Mouse (Mus musculus): ENCODE measurements around the gene Rnf39. TPM values are rescaled to one million over a fixed set of nuclear protein-coding genes. Genes with fewer than 3 reads are reported as not detected.

Rnf39 gene
- under 1 TPM in 1 of 2 experiments, not detected in 1; 0.38 TPM for total RNA-seq (2021)
- long read RNA-seq, experiment 1 = 0 reads
- long read RNA-seq, experiment 2, partial matches to known transcripts = 0 of 1 reads
- long read RNA-seq, experiment 2, other reads (novel, unspliced or antisense) = 0 of 1 reads

DNA sequence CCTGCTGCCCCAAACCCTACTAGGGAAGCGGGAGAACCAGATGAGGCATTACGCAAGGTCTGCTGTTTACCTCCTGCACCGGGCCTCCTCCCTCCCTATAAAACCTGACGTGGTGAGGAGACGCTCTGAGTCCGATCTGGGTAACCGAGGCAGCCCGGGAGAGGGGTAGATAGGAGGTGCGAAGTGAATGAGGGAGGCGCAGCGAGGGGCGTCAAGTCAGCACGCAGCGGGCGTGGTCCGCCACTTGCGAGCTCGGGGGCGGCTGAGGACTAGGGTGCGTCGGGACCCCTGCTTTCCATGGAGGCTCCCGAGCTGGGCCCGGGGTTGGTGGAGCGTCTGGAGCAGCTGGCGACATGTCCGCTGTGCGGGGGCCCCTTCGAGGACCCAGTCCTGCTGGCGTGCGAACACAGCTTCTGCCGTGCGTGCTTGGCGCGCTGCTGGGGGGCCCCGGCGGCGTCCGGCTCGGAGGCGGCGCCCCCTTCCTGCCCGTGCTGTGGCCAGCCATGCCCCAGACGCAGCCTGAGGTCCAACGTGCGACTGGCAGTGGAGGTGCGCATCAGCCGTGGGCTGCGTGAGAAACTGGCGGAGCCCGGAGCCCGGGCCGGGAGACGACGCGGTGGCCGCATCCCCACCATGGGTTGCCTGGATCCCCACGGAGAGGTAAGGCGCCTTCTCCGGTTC is at the start of gene Rnf39:
Rnf39 (plus strand) TSS at position 128 of the 681 bp plus-strand sequence.
- no peak for DNase-seq

GRCm38 (mm10) chr17:36893387-36893786 is 49.3 kb upstream of the Rnf39 start:
- DNase-seq = no peak

- DNase-seq = no peak
Measured at GRCm38 (mm10) chr17:36896583-36896982, 46.1 kb upstream of the Rnf39 start.

- no peak for DNase-seq
Measured at GRCm38 (mm10) chr17:36897065-36897464, 45.7 kb upstream of the Rnf39 start.

DNA sequence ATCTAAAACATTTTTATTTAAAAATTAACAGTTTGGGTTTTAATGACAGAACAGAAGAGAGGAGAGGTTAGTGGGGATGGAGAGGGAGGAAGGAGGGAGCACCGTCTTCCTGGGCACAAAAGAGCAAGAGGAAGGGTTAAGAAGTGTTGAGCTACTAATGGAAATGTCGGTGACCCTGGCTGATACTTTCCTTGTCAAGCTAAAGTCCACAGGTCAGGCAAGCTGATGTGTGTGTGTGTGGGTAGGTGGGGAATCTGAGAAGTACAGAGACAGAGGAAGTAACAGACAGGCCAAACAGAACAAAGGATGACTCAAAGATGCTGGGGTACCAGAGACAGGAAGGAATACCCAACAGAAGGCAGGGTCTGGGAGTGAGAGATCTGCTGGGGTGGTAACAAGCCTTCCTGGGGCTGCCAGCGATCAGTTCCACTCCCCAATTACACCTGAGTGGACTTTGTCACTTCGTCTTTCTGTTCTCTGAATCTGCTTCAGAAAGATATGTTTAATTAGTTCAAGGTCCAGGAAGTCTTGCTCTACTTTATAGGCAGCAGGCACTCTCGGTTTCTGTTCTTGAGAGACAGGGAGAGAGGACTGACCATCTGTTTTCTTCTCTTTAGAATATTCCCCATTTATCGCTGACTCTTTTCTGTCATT is 45.0 kb upstream of the Rnf39 start, which contains the start of gene Trim31:
Trim31 (plus strand) TSS at position 567 of the 654 bp plus-strand sequence.
- DNase-seq = no peak

- DNase-seq = no peak
Measured at GRCm38 (mm10) chr17:36899376-36899775, 43.3 kb upstream of the Rnf39 start.

GRCm38 (mm10) chr17:36900001-36900400 is 42.7 kb upstream of the Rnf39 start:
- no peak for DNase-seq

GRCm38 (mm10) chr17:36900691-36901090 is 42.0 kb upstream of the Rnf39 start:
- no peak for DNase-seq

GRCm38 (mm10) chr17:36903651-36904050 is 39.1 kb upstream of the Rnf39 start:
- no peak for DNase-seq

DNA sequence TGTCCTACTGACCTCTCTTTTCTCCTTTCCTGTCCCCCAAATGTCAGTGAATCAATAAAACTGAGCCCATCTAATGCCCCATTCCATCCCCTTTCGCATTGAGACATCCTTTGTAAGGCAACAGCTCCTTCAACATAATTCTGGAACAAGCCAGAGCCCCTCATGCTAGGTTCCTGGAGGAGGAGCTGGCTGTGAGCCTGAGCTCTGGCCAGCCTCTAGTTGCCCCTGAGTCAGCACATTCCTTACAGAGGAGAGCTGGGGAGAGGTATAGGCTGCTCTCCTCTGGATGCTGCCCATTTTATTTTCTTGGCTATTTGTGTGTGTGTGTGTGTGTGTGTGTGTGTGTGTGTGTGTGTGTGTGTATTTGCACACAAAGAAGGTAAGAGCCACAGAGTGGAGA is 34.5 kb upstream of the Rnf39 start:
- no peak for DNase-seq

DNA sequence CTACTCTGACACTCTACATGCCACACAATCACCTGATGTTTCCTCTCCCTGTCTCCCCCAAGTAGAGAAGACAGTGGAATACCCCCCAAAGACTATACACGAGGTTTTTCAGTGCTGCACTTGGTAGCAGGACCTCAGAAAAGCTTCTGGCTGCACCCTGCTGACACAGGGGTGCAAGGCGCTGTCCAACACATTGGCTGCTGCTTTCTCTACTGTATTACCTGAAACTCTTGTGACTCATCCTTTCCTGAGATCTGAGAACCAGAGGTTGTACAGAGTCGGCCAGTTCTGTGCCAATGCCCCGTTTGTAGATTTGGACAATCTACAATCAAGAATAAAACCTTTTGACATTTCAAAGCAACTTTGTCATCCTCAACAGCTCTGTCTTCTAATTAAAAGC is 32.9 kb upstream of the Rnf39 start:
- no peak for DNase-seq

DNA sequence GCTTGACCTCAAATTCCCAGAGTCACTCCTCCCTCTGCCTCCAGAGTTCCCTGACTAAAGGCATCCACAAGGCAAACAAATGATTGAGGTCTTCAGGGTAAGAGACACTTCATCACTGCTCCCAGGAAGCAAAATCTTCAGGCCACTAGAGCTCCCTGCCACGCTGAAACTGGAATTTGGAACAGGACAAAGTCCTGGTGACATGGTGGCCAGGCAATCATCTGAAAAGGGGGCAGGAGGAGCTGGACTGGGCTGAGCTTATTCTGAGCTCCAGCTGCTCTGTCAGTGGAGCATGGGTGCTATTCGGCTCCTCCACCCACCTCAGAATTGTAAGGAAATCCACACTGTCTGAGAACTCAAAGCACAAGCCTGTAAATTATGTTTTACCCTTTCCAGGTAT is 30.7 kb upstream of the Rnf39 start:
- DNase-seq = no peak

- no peak for DNase-seq
Measured at GRCm38 (mm10) chr17:36914108-36914507, 28.6 kb upstream of the Rnf39 start.

DNA sequence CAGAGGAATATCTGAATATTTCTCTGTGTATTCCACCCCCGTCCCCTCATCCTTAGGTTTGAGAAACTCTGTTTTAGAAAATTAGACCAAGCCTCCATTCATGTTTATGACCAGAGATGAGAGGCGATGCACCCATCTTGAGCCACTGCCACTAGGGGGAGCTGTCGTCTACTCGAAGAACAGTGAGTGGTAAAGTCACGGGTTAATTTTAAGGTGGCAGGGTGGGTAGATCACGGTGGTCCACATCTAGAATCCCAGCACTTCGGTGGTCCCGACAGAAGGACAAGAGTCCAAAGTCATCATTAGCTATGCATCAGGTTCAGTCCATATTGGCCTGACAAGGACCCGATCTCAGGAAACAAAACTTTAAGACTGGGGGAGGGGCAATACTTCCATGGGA is 27.6 kb upstream of the Rnf39 start:
- DNase-seq = no peak

- no peak for DNase-seq
Measured at GRCm38 (mm10) chr17:36920239-36920638, 22.5 kb upstream of the Rnf39 start.

DNA sequence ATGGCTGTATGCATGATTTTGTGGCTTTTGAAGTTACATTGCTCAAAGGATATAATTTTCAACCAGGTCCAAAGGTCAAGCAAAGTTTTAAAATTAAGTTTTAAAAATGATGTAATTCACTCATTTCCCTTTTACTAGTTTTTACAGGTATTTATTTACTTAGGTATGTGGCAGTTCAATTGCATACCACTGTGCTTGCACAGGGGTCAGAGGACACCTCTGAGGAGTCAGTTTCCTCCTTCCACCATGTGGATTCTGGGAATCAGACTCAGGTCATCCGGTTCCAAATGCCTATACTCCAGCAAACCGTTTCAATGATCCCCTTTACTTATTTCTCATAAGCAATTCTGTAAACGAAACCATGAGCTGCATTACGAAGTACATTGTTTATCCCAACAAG is 20.0 kb upstream of the Rnf39 start:
- no peak for DNase-seq

- DNase-seq = no peak
Measured at GRCm38 (mm10) chr17:36923491-36923890, 19.2 kb upstream of the Rnf39 start.

DNA sequence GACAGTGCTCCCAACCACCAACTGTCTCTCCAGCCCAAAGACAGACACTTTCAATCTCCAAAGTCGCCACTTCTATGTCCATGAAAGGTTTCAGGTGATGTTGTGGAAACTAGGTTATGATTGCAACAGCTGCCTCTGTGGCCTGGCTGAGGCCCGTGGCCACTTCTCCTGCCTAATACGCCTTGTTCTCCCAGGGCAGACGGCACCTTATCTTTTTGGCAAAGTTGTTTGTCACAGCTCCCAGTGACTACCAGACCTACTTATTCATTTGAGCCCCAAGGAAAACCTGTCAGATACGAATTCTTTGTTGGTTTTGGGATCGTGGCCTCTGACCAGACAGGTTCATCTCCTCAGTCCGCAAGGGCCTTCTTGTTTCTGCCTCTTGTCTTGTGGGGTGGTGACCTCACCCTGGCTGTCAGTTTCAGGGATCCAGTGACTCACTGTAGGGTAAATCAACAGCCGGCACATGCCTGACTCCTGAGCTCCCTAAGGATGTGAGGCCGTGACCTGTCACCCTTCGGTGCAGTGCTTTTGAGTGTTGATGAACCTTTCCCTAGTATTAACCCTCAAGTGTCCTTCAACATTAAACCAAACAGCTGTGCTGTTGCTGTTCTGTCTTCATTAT is 15.1 kb upstream of the Rnf39 start:
- DNase-seq = no peak

- DNase-seq = no peak
Measured at GRCm38 (mm10) chr17:36929236-36929932, 13.3 kb upstream of the Rnf39 start.

DNA sequence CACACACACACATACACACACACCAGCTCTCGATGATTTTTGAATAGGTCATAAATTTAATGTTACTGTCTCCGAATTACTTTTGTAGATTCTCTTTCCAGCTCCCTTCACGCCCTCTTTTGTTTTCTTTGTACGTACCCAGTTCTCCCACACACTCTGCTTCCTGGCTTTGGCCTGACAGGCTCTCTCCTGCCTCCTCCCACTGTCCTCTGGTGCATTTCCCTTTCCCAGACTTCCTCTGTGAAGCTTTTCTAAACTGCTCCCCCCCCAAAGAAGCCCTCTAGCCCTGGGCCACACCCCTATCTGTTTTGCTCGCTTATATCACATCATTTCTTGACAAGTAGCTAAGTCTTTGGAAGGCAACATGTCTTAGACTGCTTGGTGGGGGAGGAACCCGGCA is 12.5 kb upstream of the Rnf39 start:
- DNase-seq = no peak

DNA sequence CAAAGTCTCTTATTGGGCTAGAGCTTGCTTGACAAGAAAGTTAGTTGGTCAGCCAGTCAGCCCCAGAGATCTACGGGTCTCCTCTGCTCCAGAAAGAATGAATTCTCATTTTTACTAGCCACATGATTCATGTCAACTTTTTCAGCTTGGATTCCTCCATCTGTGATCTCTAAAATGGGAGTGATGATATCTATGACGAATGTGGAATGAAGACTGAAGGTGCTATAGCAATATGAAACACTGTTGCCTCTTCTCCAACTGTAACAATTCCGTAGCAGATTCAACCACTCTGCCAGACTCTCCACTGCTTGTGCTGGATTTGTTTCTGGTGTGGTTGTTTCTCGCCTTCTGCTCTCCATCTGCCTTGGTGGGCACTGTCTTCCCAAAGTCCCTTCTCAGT is 11.6 kb upstream of the Rnf39 start:
- DNase-seq = no peak

- no peak for DNase-seq
Measured at GRCm38 (mm10) chr17:36931806-36932205, 10.9 kb upstream of the Rnf39 start.

DNA sequence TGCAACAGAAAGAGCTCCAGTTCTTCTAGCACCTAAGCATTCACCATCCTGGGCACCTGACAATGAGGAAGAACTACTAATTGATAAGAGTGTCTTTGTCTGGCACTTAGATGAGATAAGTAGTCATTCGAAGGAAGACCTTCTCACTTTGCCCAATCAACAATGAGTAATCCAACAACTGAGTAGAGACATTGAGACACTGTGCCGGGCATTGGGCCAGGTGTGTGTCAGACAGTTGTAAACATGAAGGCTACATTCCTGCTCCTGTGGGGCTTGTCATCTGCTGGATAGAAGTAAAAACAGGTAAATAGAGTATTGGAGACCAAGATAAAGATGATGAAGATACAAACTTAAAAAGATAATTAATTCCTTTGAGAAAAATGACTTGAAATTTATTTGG is 4.7 kb upstream of the Rnf39 start:
- DNase-seq = no peak

Data from gastrocnemius, postnatal 25 days (tissue).